Mouse (Mus musculus) myocyte (in vitro differentiated cells): ENCODE results near the gene Gpatch3.

Experiments
- CEBPB ChIP-seq: IDR thresholded peaks from 2 replicates; pipeline ENCODE4 v1.6.1; 2011; ENCODE audit warnings: mild to moderate bottlenecking, moderate library complexity; ENCODE audit not compliant: poor library complexity, insufficient read depth, severe bottlenecking
- E2F4 ChIP-seq: IDR thresholded peaks from one replicate; pipeline ENCODE4 v1.6.1; 2011; ENCODE audit warnings: mild to moderate bottlenecking, control low read depth, moderate library complexity; ENCODE audit not compliant: insufficient read depth
- MAX ChIP-seq: IDR thresholded peaks from one replicate; pipeline ENCODE4 v1.6.1; 2011; ENCODE audit warnings: low read depth, mild to moderate bottlenecking, control low read depth
- POLR2A ChIP-seq: IDR thresholded peaks from one replicate; pipeline ENCODE4 v1.6.1; 2011; ENCODE audit warnings: low read depth, mild to moderate bottlenecking, control low read depth, moderate library complexity; ENCODE audit not compliant: insufficient read length
- POLR2AphosphoS2 ChIP-seq: IDR thresholded peaks from one replicate; pipeline ENCODE4 v1.6.1; 2011; ENCODE audit warnings: low read depth, control low read depth; ENCODE audit not compliant: insufficient read length
- TCF3 ChIP-seq: IDR thresholded peaks from one replicate; pipeline ENCODE4 v1.6.1; 2011; ENCODE audit warnings: low read depth, control low read depth; ENCODE audit not compliant: insufficient read length
- USF1 ChIP-seq: IDR thresholded peaks from one replicate; pipeline ENCODE4 v1.6.1; 2011; ENCODE audit warnings: low read depth, mild to moderate bottlenecking, control low read depth, moderate library complexity

DNA sequence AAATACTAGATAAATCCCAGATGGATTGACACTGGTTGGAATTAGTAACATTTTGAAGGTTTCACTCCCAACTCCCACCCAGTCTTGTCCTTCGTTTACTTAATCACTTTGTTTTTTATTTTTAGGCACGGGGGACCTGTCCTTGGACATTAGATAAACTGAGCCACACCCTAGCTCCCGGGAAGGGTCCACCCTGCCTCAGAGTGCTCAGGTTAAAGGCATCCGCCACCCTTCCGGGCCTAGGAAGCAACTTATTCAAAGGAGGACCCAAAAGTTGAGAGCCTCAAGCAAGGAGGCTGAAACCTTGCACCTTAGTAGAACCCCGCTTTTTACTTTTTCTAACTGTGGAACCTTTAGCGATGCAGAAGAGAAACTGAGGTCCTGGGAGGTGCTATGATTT is 24.6 kb downstream of the Gpatch3 start:
- no peak for TF ChIP-seq USF1
- no peak for TF ChIP-seq POLR2A
- TF ChIP-seq POLR2AphosphoS2 = no peak
- TF ChIP-seq MAX = no peak
- TF ChIP-seq CEBPB = no peak
- TF ChIP-seq E2F4 = no peak
- TF ChIP-seq TCF3 = no peak
